Mouse (Mus musculus): ENCODE results near the gene Otor. TPM values are rescaled to one million over a fixed set of nuclear protein-coding genes. Genes with fewer than 3 reads are reported as not detected.

The Otor gene
- total RNA-seq (2017): not detected in 3 replicates

DNA sequence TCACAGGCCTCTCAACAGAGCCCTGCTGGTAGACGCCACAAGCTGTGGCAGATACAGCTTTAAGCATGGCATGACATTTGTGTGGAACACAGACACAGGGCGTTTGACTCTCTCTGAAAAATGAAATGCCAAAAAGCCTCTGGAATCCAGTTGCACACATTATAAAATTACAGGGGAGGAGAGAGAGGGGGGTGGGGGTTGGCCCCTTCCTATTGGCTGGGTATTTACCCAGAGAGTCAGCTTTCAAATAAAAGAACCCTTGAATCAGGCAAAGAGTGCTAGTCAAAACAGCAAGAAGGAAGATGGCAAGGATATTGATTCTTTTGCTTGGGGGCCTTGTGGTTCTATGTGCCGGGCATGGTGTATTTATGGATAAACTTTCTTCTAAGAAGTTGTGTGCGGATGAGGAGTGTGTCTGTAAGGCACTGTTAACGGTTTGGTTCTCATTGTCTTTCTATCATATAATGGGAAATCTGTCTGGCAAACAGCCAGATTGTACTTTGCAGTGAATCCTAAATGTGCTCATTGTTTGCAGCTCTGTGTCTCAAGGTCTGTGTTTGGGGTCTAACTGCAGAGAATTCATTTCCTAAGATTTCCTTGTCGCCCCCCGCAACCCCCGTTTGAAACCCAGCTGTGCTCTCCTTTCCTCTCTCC lies at the start of gene Otor:
Gene Otor (plus strand): TSS at position 276 of the 654 bp plus-strand sequence.
- ATAC-seq (replicated peaks; ENCODE audit: insufficient number of reproducible peaks, low FRiP score, low TSS enrichment, poor library complexity, severe bottlenecking): no peak

GRCm38 (mm10) chr2:143031283-143031682 lies 47.0 kb upstream of the Otor start:
- ATAC-seq (replicated peaks; ENCODE audit: insufficient number of reproducible peaks, low FRiP score, low TSS enrichment, poor library complexity, severe bottlenecking): no peak

- ATAC-seq (replicated peaks; ENCODE audit: insufficient number of reproducible peaks, low FRiP score, low TSS enrichment, poor library complexity, severe bottlenecking): no peak
These were observed 45.7 kb upstream of the Otor start for GRCm38 (mm10) chr2:143032378-143033255.

- no peak for ATAC-seq (replicated peaks; ENCODE audit: insufficient number of reproducible peaks, low FRiP score, low TSS enrichment, poor library complexity, severe bottlenecking)
These were observed 43.8 kb upstream of the Otor start for GRCm38 (mm10) chr2:143034350-143035085.

GRCm38 (mm10) chr2:143035086-143035593 lies 43.1 kb upstream of the Otor start:
- no peak for ATAC-seq (replicated peaks; ENCODE audit: insufficient number of reproducible peaks, low FRiP score, low TSS enrichment, poor library complexity, severe bottlenecking)

DNA sequence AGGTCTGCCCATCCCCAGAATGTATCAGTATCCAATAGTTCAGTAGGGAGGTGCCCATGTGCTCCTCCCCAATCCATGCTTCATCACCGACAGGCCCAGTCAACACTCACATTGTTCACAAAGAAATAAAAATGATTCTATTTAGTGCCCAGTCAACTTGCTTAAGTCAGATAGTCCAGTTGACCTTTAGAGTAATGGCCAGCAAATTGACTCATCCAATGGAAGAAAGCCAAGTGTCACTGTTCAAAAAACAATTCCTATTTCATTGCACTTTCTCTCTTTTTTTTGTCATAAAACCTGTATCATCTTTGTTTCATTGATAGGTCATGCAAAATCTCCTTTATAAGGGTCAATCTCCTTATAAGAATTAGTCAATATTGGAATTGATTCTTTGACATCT lies 36.7 kb upstream of the Otor start:
- ATAC-seq (replicated peaks; ENCODE audit: insufficient number of reproducible peaks, low FRiP score, low TSS enrichment, poor library complexity, severe bottlenecking): no peak

DNA sequence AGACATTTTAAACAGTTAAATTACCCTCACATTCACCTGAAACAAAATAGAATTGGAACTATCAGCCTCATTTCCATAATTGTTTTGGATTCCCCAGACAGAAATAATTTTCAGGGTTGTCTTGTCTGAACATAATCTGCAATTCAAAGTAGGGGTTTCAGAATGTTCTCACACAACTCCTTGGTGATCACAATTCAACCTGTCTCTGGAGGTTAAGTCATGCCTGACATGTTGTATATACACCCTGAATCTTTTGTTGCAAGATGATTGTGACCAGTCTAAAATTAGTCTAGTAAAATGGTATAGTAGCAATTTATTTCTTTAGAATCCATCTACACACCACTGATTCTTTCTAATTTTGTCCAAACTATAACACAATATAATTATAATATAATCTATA lies 23.0 kb upstream of the Otor start:
- no peak for ATAC-seq (replicated peaks; ENCODE audit: insufficient number of reproducible peaks, low FRiP score, low TSS enrichment, poor library complexity, severe bottlenecking)

GRCm38 (mm10) chr2:143056736-143057135 lies 21.5 kb upstream of the Otor start:
- ATAC-seq (replicated peaks; ENCODE audit: insufficient number of reproducible peaks, low FRiP score, low TSS enrichment, poor library complexity, severe bottlenecking): no peak

GRCm38 (mm10) chr2:143062432-143062811 lies 15.9 kb upstream of the Otor start:
- 0 out of 2 replicates have a peak, but pooled peaks have one; percentile 2 for ATAC-seq (replicated peaks; ENCODE audit: insufficient number of reproducible peaks, low FRiP score, low TSS enrichment, poor library complexity, severe bottlenecking)

DNA sequence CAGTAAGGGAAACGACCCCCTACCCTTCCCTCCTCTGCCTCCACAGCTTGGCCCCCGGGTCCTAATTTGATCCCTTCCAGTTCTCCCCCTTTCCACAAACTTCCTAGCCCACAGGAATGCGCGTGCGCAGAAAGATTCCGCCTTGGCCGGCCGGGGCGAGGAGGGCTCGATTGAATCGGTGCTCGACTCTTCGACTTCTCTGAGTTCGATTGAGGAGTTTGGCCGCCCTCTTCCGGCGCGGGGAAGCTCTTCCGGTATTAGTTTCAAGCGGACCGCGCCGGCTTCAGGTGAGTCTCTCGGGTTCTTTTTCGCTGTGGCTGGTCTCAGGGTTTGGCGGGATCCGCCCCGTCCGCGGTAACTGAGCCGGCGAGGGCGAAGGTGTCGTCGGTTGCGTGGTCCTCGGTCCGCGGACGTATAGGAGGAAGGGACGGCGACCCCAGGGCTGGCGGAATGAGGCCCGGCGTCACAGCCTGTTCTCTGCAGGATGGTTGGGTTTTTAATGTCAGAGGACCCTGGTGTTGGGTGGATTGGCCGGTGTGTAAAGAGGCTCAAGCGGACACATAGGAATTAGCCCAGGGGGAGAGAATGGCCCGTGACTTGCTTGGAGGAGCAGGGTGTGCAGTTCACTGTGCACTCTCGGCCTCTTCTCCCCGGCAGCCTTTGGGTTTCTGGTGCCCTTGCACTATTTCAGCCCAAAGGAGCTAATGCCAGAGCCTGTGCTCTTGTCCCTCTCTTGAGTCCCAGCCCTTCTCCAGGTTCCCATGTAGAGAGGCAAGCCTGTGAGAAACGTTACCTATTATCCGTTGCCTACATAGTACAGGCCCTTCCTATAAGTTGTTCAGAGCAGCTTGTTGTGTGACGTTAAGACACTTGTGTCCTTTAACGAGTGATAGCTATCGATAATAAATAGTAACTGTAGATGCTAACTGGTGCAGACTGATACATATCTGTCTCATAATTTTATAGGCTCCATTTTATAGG lies 15.2 kb upstream of the Otor start, which contains the start of gene Snrpb2:
Gene Snrpb2 (plus strand): TSS at position 228 of the 981 bp plus-strand sequence.
- ATAC-seq (replicated peaks; ENCODE audit: insufficient number of reproducible peaks, low FRiP score, low TSS enrichment, poor library complexity, severe bottlenecking): peak; percentile 98

GRCm38 (mm10) chr2:143065914-143066313 lies 12.4 kb upstream of the Otor start:
- ATAC-seq (replicated peaks; ENCODE audit: insufficient number of reproducible peaks, low FRiP score, low TSS enrichment, poor library complexity, severe bottlenecking): no peak

GRCm38 (mm10) chr2:143081693-143082092 lies 3.4 kb downstream of the Otor start:
- no peak for ATAC-seq (replicated peaks; ENCODE audit: insufficient number of reproducible peaks, low FRiP score, low TSS enrichment, poor library complexity, severe bottlenecking)

DNA sequence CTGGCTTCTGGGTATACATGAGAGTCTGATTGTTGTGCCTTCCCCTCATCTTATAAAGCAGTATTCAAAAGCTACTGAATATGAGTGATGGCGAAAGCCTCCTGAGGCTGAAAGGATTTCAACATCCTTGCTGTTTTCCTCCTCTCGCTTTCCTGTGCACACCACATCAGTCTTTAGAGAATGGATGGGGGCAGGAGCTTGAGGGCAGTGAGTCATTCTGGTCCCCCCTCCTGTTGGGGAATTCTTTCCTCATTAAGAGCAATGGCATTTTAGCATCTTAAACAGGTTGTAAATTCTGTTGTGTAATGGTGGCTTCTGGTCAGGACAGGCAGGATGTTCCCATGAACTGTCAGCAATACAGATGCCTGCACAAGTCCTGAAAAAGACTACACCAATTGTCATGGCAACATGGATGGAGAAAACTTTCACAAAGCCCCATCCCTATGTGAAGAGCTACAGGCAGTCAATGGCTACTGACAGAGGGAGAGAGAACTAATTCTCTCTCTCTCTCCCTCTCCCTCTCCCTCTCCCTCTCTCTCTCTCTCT lies 6.7 kb downstream of the Otor start:
- ATAC-seq (replicated peaks; ENCODE audit: insufficient number of reproducible peaks, low FRiP score, low TSS enrichment, poor library complexity, severe bottlenecking): no peak

DNA sequence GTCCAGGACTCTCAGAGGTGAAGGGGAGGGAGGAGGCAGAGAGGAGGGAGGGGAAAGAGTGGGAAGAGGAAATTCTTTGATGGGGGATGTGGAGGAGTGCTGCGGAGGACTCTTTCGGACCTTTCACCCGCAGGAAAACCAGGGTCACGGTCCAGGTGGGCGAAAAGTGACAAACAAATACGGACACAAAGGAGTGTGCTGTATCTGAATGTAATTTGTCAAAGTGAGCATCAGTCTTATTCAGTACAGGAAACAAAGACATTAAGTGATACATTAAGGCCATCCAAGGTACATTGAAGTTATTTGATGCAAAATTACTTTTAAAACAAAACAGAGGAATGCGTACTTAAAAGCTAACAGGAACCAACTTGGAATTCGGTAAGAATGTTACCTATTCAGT lies 11.6 kb downstream of the Otor start:
- ATAC-seq (replicated peaks; ENCODE audit: insufficient number of reproducible peaks, low FRiP score, low TSS enrichment, poor library complexity, severe bottlenecking): no peak

DNA sequence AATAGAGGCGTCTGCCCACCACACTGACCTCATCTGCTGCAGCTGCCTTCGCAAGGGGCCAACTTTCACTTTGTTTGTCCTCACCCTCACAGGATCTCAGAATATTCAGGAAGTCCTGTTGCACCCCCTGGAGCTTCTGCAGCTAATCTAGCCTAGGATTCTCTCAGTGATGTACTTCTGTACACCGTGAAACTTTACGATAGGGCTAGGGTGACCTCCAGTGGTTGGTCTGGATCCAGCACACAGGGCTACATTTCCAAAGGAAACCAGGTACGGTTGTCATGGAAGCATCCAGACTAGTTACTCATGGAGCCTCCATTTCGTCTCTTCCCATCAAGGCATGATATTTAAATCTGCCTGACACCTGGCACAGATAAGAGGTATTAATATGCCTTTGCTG lies 15.5 kb downstream of the Otor start:
- ATAC-seq (replicated peaks; ENCODE audit: insufficient number of reproducible peaks, low FRiP score, low TSS enrichment, poor library complexity, severe bottlenecking): no peak

- no peak for ATAC-seq (replicated peaks; ENCODE audit: insufficient number of reproducible peaks, low FRiP score, low TSS enrichment, poor library complexity, severe bottlenecking)
These were observed 16.5 kb downstream of the Otor start for GRCm38 (mm10) chr2:143094761-143095160.

DNA sequence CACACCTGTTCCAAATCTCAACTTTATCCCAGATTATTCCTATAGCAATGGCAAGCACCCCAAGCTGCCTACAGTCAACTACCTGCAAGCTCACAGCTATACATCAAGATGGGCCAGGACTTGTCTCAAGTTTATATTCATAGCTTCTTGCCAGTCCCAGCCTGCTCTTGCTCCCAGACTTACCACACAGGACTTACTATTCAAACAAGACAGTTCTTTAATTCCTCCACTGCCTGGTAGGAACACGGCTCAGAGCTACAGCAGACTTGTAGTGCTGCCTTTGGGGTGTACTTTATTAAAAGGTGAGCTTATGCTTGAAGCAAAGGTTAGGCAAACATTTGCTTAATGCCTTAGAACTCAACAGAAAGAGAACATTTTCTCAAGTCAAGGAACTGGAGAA lies 18.9 kb downstream of the Otor start:
- no peak for ATAC-seq (replicated peaks; ENCODE audit: insufficient number of reproducible peaks, low FRiP score, low TSS enrichment, poor library complexity, severe bottlenecking)

DNA sequence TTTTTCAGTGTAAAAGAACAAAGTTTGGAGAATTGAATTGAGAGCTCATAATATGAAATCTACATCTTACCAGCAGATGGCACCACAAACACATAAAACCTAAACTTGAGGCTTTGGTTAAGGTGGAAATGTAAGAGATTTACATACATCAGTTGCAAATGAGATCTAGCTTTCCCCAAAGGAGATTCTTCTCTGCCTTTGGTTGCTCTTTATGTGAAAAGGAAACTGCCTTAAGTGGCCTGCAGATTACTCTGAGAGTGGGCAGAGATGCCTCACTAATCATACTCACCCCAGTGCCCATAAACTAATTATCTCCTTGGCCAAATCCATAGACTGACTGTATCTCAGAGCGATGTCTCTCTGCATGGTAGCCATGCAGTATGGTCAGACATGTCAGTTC lies 35.6 kb downstream of the Otor start:
- ATAC-seq (replicated peaks; ENCODE audit: insufficient number of reproducible peaks, low FRiP score, low TSS enrichment, poor library complexity, severe bottlenecking): no peak

All from monocyte, adult 5-6 weeks (primary cell).